Mouse (Mus musculus): ENCODE measurements at regions not wholly inside any gene's neighbourhood (a gene's known extent, or its start where the extent isn't known, plus 50 kb on each side); places are given as distances from the start of the nearest gene placed in this dataset.

DNA sequence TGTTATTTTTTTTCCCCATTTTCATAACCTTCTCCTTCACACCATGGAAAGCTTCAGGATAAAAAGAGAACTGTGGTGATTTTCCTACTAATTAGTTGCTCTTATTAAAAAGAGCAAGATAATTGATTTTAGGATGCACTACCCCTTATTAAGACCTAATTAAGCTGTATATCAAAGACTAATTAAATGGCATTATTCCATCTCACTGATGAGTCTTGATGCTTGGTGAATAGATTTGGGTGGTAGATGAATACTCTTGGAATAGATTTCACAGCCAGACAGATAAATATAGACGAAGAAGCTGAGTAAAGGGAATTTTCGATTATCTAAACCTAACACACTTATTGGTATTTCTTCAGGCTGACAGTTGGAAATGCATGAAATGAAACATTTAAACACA lies 346.5 kb upstream of the Tenm2 start:
- Histone ChIP-seq H3K4me3 (no peak overlapping the region), H3K9ac (no peak overlapping the region), H3K27ac (no peak overlapping the region), H3K27me3 (no peaks in the 10 kb centered on the region), H3K4me2 (no peak overlapping the region), H3K9me3 (no peaks in the 10 kb centered on the region), H3K4me1 (no peaks in the 10 kb centered on the region), H3K36me3 (no peaks in the 10 kb centered on the region)
- WGBS, result 85% methylated on average over 2 of the region's 2 CpGs
- no peak for ATAC-seq (ENCODE audit: insufficient number of reproducible peaks, insufficient read depth, low FRiP score, low TSS enrichment, low read depth)

DNA sequence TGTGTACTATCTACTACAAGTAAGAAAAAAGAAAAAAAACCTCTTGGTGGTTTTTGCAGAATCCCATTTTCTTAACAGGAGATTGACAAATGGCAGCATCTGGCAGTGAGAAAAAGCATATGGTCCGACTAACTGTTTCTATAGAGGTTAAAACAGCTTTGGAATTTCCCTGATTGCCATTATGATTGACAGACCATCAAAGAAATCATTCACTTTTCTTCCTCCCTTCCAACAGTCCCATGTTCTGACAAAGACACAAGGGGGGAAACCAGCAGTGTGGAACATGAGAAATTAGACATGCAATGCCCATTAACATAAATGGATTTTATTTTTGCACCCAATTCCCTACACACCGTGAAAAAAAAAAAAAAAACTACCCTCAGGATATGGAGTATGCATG lies 297.9 kb upstream of the Tenm2 start:
- no peak for ATAC-seq (ENCODE audit: insufficient number of reproducible peaks, insufficient read depth, low FRiP score, low TSS enrichment, low read depth)
- Histone ChIP-seq H3K36me3 (no peaks in the 10 kb centered on the region), H3K9ac (no peak overlapping the region), H3K4me1 (peaks cover 3% of the 10 kb centered on the region; the same call in 1 of the 2 replicates), H3K27ac (no peak overlapping the region), H3K4me3 (no peak overlapping the region), H3K27me3 (no peaks in the 10 kb centered on the region), H3K4me2 (no peak overlapping the region), H3K9me3 (no peaks in the 10 kb centered on the region)
- 29% methylated on average over 2 of the region's 2 CpGs for WGBS

DNA sequence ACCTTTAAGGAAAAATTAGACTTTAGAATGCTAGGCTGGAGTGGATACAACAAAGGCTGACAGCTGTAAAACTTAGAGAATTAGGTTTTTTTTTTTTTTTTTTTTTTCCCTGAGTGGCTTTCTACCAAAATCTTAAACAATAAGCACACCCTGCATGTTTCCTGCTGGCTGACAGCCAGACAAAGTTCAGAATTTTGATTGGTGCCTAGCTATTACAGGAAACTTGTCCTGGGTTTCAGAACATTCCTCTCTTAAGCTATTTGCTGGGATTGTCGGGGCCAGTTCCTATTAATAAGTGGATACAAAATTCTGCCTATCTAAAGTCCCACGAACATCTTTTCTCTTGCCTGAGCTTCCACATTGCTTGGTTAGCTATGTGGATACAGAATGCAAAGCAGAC lies 296.7 kb upstream of the Tenm2 start:
- no peak for ATAC-seq (ENCODE audit: insufficient number of reproducible peaks, insufficient read depth, low FRiP score, low TSS enrichment, low read depth)
- Histone ChIP-seq H3K36me3 (no peaks in the 10 kb centered on the region), H3K4me2 (no peak overlapping the region), H3K27me3 (no peaks in the 10 kb centered on the region), H3K27ac (no peak overlapping the region), H3K4me1 (peaks cover 3% of the 10 kb centered on the region; the same call in 1 of the 2 replicates), H3K9me3 (no peaks in the 10 kb centered on the region), H3K9ac (no peak overlapping the region), H3K4me3 (no peak overlapping the region)
- 22% methylated on average over 2 of the region's 2 CpGs for WGBS

DNA sequence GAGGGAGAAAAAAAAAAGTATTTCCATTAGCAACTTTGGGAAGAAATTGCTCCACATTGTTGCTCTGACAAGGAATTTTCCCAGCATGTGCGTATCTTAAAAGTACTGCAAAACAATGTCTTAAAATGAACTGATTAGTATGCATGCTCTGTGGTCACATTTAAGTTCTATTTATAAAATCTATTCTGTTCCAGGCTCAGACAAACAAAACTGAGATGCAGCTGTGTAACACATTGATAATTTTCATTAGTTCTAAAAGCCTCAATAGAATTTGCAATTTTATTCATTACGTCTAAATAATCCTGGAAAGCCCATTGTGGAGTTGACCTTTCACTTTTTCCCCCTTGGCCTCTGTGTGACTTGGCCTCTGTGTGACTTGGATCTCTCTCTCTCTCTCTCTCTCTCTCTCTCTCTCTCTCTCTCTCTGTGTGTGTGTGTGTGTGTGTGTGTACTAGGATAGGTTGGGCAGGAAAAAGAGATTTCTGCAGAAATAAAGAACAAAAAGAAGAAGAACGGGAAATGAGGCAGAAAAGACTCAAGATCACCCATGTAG lies 262.8 kb upstream of the Tenm2 start:
- Histone ChIP-seq H3K36me3 (no peaks in the 10 kb centered on the region), H3K27me3 (no peaks in the 10 kb centered on the region), H3K9ac (no peak overlapping the region), H3K27ac (no peak overlapping the region), H3K4me1 (no peaks in the 10 kb centered on the region), H3K4me3 (no peak overlapping the region), H3K9me3 (no peaks in the 10 kb centered on the region), H3K4me2 (no peak overlapping the region)
- 53% methylated on average over 3 of the region's 3 CpGs for WGBS
- ATAC-seq (ENCODE audit: insufficient number of reproducible peaks, insufficient read depth, low FRiP score, low TSS enrichment, low read depth), result no peak

DNA sequence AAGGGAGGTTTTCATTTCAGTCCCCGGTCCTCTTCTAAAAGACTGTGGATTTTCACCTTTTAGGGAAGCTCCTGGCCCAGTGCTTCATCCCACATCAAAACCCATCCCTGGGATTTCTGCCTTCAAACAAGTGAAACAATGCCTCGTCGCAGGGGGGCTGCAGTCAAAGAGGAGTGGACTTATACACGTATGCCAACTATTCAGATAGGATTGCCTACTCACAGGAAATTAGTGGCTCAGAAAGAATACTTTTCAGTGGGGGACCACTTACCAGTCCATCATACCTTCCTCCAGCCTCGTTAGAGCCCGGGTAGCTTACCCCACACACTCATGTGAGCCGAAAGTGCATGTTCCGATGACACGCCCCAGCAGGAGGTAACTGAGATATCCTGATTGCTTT lies 262.1 kb upstream of the Tenm2 start:
- Histone ChIP-seq H3K4me2 (no peak overlapping the region), H3K27me3 (no peaks in the 10 kb centered on the region), H3K9me3 (no peaks in the 10 kb centered on the region), H3K4me1 (no peaks in the 10 kb centered on the region), H3K9ac (no peak overlapping the region), H3K36me3 (no peaks in the 10 kb centered on the region), H3K27ac (no peak overlapping the region), H3K4me3 (no peak overlapping the region)
- ATAC-seq (ENCODE audit: insufficient number of reproducible peaks, insufficient read depth, low FRiP score, low TSS enrichment, low read depth), result no peak
- WGBS, result 50% methylated on average over 9 of the region's 9 CpGs

DNA sequence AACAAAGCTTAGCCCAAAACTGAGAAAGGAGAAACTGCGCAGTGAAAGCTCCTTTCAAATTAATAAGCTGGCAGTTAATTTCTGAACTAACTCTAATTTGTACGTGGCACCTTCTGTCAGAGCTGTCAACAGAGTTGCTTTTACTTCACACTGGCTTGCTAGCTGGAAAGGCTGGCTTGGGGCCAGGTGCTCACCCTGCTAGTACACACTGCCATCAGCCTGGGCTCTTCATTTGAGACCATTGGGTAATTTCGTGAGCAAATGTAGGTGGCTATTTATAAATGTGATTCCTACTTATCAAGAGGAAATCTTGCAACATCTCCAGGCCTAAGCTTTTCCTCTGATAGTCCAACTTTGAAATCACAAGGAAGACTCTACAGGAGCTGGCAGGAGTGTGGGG lies 244.5 kb upstream of the Tenm2 start:
- H3K4me2 ChIP-seq, result no peak overlapping the region
- 79% methylated on average over 3 of the region's 3 CpGs for WGBS
- no peak for ATAC-seq (ENCODE audit: insufficient number of reproducible peaks, insufficient read depth, low FRiP score, low TSS enrichment, low read depth)

DNA sequence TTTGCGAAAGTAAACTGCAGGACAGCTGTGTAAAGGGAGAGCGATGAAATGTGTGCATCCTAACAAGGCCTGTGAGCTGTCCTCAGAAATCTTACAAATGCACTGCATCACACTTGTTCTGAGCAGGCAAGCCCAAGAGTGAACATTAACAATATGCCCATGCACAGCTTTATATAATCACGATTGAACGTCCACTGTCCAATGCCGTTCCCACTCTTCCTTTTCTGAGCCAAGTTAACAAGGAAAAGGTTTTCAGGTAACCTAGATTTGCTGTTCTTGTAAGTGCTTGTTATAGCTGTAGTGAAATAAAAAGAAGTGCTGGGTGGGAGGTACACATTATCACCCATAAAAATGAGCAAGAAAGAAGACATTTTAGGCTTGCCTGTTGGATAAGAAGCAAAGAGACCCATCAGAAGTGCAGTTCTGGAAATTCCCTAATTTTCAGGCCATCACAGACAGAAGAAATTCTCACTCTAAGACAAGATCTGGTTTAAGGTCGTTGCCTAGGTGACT lies 243.3 kb upstream of the Tenm2 start:
- ATAC-seq (ENCODE audit: insufficient number of reproducible peaks, insufficient read depth, low FRiP score, low TSS enrichment, low read depth), result no peak
- H3K27me3 ChIP-seq, result no peaks in the 10 kb centered on the region
- no peaks in the 10 kb centered on the region for H3K9me3 ChIP-seq
- H3K4me3 ChIP-seq, result no peak overlapping the region
- H3K36me3 ChIP-seq, result no peaks in the 10 kb centered on the region
- H3K27ac ChIP-seq, result no peak overlapping the region
- WGBS, result 92% methylated on average over 6 of the region's 6 CpGs
- H3K4me2 ChIP-seq, result no peak overlapping the region
- H3K4me1 ChIP-seq, result no peaks in the 10 kb centered on the region
- no peak overlapping the region for H3K9ac ChIP-seq

More for the DNA sequence above, 244.5 kb upstream of the Tenm2 start:
- no peaks in the 10 kb centered on the region for H3K4me1 ChIP-seq
- no peaks in the 10 kb centered on the region for H3K9me3 ChIP-seq
- H3K36me3 ChIP-seq, result no peaks in the 10 kb centered on the region
- no peak overlapping the region for H3K9ac ChIP-seq
- no peaks in the 10 kb centered on the region for H3K27me3 ChIP-seq
- no peak overlapping the region for H3K27ac ChIP-seq
- no peak overlapping the region for H3K4me3 ChIP-seq

DNA sequence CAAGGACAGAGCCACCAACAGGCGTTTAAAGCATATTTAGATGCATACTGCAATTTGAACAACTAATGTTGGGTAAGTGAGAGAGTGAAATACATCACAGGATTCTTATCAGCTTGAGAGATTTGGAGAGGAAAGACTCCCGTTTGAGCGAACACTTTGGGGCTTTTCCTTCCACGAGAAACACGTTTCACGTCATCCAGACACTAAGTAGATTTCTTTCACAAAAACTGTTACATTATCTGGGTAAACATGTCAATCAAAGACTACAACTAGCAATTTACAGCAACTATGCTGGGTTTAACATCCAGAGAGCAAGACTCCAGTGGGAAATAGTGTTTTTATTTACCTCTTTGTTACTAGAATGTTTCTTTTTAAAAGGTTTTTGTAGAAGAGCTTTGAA lies 238.3 kb upstream of the Tenm2 start:
- H3K9ac ChIP-seq, result no peak overlapping the region
- H3K27me3 ChIP-seq, result no peaks in the 10 kb centered on the region
- WGBS, result 67% methylated on average over 6 of the region's 6 CpGs
- no peaks in the 10 kb centered on the region for H3K36me3 ChIP-seq
- H3K27ac ChIP-seq, result no peak overlapping the region
- H3K4me1 ChIP-seq, result no peaks in the 10 kb centered on the region
- H3K4me3 ChIP-seq, result no peak overlapping the region
- no peak overlapping the region for H3K4me2 ChIP-seq
- no peak for ATAC-seq (ENCODE audit: insufficient number of reproducible peaks, insufficient read depth, low FRiP score, low TSS enrichment, low read depth)
- no peaks in the 10 kb centered on the region for H3K9me3 ChIP-seq

DNA sequence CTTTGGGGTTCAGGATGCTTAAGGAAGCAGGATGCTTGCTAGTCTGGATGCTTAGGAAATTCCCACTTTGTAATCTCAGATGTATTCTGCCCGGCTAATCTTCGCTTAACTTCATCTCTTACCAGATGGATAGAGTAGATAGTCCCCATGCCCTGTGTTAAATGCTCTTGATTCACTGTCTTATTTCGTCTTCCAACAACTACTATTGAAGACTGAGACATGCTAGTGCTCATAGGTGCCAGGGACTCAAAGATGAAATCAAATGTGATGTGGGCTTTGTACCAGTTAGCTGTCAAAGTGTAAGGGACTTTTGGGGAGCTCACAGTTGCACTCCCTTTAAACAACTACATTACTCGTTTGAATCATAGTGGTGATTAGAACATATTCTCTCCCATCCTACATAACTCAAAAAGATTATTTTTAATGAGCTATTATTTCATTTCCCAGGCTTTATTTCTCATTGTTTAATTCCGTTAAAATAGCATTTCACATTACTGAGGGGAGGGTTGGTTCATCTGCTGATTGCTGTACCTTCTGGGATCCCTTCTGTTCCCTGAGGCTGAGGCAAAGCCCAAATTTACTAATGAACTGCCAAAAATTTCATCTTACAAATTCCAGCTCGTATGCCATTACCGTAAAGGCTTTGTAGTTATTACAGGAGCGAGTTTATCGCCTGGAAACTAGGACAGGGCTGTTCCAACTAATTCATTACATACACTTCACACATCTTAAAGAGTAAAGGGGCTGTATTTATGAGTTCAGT lies 228.1 kb upstream of the Tenm2 start:
- Histone ChIP-seq H3K36me3 (no peaks in the 10 kb centered on the region), H3K4me2 (no peak overlapping the region), H3K4me1 (no peaks in the 10 kb centered on the region), H3K4me3 (no peak overlapping the region), H3K9me3 (no peaks in the 10 kb centered on the region), H3K27ac (no peak overlapping the region), H3K9ac (no peak overlapping the region), H3K27me3 (no peaks in the 10 kb centered on the region)
- ATAC-seq (ENCODE audit: insufficient number of reproducible peaks, insufficient read depth, low FRiP score, low TSS enrichment, low read depth), result no peak
- WGBS, result 80% methylated on average over 9 of the region's 9 CpGs

DNA sequence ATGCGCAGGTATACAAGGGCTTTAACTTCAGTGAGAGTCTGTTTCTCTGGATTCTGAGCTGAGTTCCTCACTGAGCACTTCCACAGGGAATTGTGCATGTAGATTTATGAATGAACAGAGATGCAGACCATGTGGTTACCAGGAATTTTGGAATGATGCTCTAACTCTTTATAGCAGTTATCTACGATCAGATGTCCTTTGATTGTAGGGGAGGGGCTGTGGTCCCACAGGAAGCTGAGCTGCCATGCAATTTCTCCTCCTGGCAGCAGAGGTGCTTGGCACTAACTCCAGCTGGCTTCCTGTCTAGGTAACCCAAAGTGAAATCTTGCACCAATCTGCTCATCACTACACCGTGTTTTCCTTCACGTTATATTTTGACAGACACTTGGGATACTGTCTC lies 226.6 kb upstream of the Tenm2 start:
- Histone ChIP-seq H3K9me3 (no peaks in the 10 kb centered on the region), H3K27me3 (no peaks in the 10 kb centered on the region), H3K9ac (no peak overlapping the region), H3K4me1 (no peaks in the 10 kb centered on the region), H3K4me2 (no peak overlapping the region), H3K36me3 (no peaks in the 10 kb centered on the region), H3K27ac (no peak overlapping the region), H3K4me3 (no peak overlapping the region)
- ATAC-seq (ENCODE audit: insufficient number of reproducible peaks, insufficient read depth, low FRiP score, low TSS enrichment, low read depth), result no peak
- 75% methylated on average over 4 of the region's 4 CpGs for WGBS

DNA sequence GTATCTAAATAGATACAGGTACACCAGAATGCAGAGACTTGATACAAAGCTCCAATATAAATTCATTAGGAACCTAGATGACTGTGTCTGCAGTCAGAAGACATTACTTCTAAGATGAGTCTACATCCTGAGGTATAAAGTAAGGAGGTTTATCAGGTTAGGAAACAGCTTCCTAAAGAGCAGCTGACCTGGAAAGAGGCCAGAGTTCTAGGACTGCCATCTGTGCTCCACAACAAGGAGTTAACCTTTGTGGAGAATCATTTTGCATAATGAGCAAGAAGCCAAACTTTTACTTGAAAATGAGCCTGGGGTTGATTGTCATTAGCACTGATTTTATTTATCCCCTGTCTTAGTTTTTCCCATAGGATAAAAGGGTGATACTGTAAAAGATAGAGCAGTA lies 211.6 kb upstream of the Tenm2 start:
- H3K4me3 ChIP-seq, result no peak overlapping the region
- H3K9ac ChIP-seq, result no peak overlapping the region
- H3K27me3 ChIP-seq, result no peaks in the 10 kb centered on the region
- no peaks in the 10 kb centered on the region for H3K9me3 ChIP-seq
- H3K4me2 ChIP-seq, result no peak overlapping the region
- no peak overlapping the region for H3K27ac ChIP-seq
- H3K4me1 ChIP-seq, result no peaks in the 10 kb centered on the region
- ATAC-seq (ENCODE audit: insufficient number of reproducible peaks, insufficient read depth, low FRiP score, low TSS enrichment, low read depth), result no peak
- no peaks in the 10 kb centered on the region for H3K36me3 ChIP-seq

DNA sequence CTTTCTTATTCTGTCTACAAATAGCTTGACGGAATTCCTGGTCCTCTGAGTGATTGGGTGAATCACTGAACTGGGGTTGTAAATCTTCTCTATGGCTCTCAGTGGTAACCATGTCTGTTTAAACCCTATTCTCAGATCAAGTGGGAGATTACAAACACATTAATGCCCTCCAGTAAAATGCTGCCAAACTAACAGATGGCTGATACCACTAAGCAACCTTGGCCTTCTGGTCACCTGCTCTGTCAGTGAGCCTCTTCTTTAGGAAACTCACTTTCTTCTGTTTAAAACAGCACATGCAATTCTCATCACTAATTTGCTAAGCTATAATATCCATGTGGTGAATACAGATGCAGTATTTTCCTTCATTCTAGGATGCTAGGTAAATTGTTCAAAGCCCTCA lies 210.9 kb upstream of the Tenm2 start:
- Histone ChIP-seq H3K27ac (no peak overlapping the region), H3K27me3 (no peaks in the 10 kb centered on the region), H3K4me1 (no peaks in the 10 kb centered on the region), H3K9me3 (no peaks in the 10 kb centered on the region), H3K4me2 (no peak overlapping the region), H3K36me3 (no peaks in the 10 kb centered on the region), H3K9ac (no peak overlapping the region), H3K4me3 (no peak overlapping the region)
- 78% methylated on average over 1 of the region's 1 CpGs for WGBS
- ATAC-seq (ENCODE audit: insufficient number of reproducible peaks, insufficient read depth, low FRiP score, low TSS enrichment, low read depth), result no peak

Data from embryonic facial prominence, embryonic 13.5 days (tissue).